Mouse (Mus musculus): ENCODE measurements around the gene Mllt1.
A peak's percentile ranks its signal among the peaks of the same experiment; 100 is the strongest.
"Not testable (repeated sequence)": the region's sequence is repeated elsewhere in the genome, so short reads cannot be mapped to it uniquely, and the experiment has no call there.

Gene Mllt1

GRCm38 (mm10) chr17:56936731-56937130 is 1.5 kb upstream of the Mllt1 start:
- DNase-seq (ENCODE audit: extremely low spot score, low spot score) = no peak

- no peak for DNase-seq (ENCODE audit: extremely low spot score, low spot score)
Observed at GRCm38 (mm10) chr17:56934545-56935330, 477 bp downstream of the Mllt1 start.

- no peak for DNase-seq (ENCODE audit: extremely low spot score, low spot score)
Observed at GRCm38 (mm10) chr17:56933395-56933794, 1.8 kb downstream of the Mllt1 start.

- no peak for DNase-seq (ENCODE audit: extremely low spot score, low spot score)
Observed at GRCm38 (mm10) chr17:56930026-56930425, 5.2 kb downstream of the Mllt1 start.

- DNase-seq (ENCODE audit: extremely low spot score, low spot score) = no peak
Observed at GRCm38 (mm10) chr17:56929530-56929929, 5.7 kb downstream of the Mllt1 start.

GRCm38 (mm10) chr17:56929101-56929500 is 6.1 kb downstream of the Mllt1 start:
- DNase-seq (ENCODE audit: extremely low spot score, low spot score) = no peak

GRCm38 (mm10) chr17:56925998-56926397 is 9.2 kb downstream of the Mllt1 start:
- DNase-seq (ENCODE audit: extremely low spot score, low spot score) = no peak

GRCm38 (mm10) chr17:56919725-56920124 is 15.5 kb downstream of the Mllt1 start:
- no peak for DNase-seq (ENCODE audit: extremely low spot score, low spot score)

- no peak for DNase-seq (ENCODE audit: extremely low spot score, low spot score)
Observed at GRCm38 (mm10) chr17:56917166-56917565, 18.0 kb downstream of the Mllt1 start.

GRCm38 (mm10) chr17:56913444-56913843 is 21.8 kb downstream of the Mllt1 start:
- no peak for DNase-seq (ENCODE audit: extremely low spot score, low spot score)

GRCm38 (mm10) chr17:56913023-56913422 is 22.2 kb downstream of the Mllt1 start:
- no peak for DNase-seq (ENCODE audit: extremely low spot score, low spot score)

- not testable (repeated sequence) for DNase-seq (ENCODE audit: extremely low spot score, low spot score)
Observed at GRCm38 (mm10) chr17:56909764-56910163, 25.5 kb downstream of the Mllt1 start.

GRCm38 (mm10) chr17:56907887-56908286 is 27.3 kb downstream of the Mllt1 start:
- no peak for DNase-seq (ENCODE audit: extremely low spot score, low spot score)

GRCm38 (mm10) chr17:56907096-56907495 is 28.1 kb downstream of the Mllt1 start:
- no peak for DNase-seq (ENCODE audit: extremely low spot score, low spot score)

GRCm38 (mm10) chr17:56906166-56906565 is 29.0 kb downstream of the Mllt1 start:
- DNase-seq (ENCODE audit: extremely low spot score, low spot score) = no peak

- DNase-seq (ENCODE audit: extremely low spot score, low spot score) = no peak
Observed at GRCm38 (mm10) chr17:56902698-56903097, 32.5 kb downstream of the Mllt1 start.

GRCm38 (mm10) chr17:56897630-56898195 is 37.5 kb downstream of the Mllt1 start:
- DNase-seq (ENCODE audit: extremely low spot score, low spot score) = peak; percentile 70

- DNase-seq (ENCODE audit: extremely low spot score, low spot score) = no peak
Observed at GRCm38 (mm10) chr17:56896513-56897129, 38.6 kb downstream of the Mllt1 start.

GRCm38 (mm10) chr17:56895368-56895918 is 39.8 kb downstream of the Mllt1 start:
- no peak for DNase-seq (ENCODE audit: extremely low spot score, low spot score)

- no peak for DNase-seq (ENCODE audit: extremely low spot score, low spot score)
Observed at GRCm38 (mm10) chr17:56890018-56890417, 45.2 kb downstream of the Mllt1 start.

- no peak for DNase-seq (ENCODE audit: extremely low spot score, low spot score)
Observed at GRCm38 (mm10) chr17:56888050-56888449, 47.2 kb downstream of the Mllt1 start.

- no peak for DNase-seq (ENCODE audit: extremely low spot score, low spot score)
Observed at GRCm38 (mm10) chr17:56884809-56885208, 50.4 kb downstream of the Mllt1 start.

All from neural tube, embryonic 10.5 days (tissue).